Mouse (Mus musculus): ENCODE data around the gene Lrp5.

Lrp5 gene

GRCm38 (mm10) chr19:3612534-3613273 is 73.7 kb downstream of the Lrp5 start:
- DNase-seq (ENCODE audit: low read depth, low spot score) = no peak

DNA sequence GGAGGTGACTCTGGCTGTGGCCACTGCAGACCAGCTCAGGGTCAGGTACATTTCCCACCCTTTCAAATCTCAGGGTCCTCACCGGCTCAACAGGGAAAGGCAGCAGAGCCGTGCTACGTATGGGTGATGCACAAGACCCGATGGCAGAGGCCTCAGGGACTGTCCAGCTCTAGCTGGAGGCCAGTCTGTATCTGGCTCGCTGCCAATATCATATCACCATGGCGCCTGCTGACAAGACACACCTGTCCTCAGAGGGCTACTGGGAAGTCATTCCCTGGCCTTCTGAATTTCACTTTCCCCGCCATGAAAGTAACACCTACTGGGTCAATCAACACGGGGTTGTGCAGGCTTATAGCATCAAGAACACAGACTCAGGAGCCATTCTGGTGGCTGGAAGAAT is 74.6 kb downstream of the Lrp5 start:
- no peak for DNase-seq (ENCODE audit: low read depth, low spot score)

DNA sequence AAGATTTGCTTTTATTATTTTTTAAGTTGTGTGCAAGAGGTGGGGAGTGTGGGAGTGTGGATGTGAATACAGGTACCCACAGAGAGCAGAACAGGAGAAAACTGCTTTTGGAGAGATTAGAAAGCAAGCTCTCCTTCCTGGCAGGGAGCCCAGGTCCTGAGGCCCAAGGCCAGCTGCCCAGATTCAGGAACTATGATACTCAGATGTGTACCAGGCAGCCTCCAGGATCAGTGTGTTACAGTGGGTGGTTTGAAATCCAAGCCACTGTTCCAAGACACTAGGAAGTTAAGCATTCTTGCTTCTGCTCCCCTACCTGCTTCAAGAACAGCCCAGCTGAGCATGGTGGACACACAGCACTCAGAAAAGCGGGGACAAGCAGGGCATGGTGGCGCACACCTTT is 75.5 kb downstream of the Lrp5 start:
- peak; percentile 29 for DNase-seq (ENCODE audit: low read depth, low spot score)

DNA sequence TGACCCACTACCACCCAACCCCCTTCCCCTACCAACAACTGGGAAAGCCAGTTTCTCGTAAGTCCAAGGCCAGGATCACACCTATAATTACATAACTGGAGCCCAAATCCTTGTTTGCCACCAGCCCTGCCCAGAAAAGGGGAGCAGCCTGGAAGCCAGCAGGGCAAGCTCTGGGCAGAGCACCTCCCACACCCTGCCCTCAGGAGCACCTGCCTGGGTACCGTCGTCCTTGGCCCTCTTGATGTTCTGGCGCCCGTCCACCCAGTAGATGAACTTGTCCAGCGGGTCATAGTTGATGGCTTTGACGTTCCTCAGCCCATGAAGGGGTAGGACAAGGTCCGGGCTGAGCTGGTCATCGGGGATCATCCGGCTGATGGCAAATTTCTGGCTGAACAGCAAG is 76.5 kb downstream of the Lrp5 start:
- DNase-seq (ENCODE audit: low read depth, low spot score) = no peak

- no peak for DNase-seq (ENCODE audit: low read depth, low spot score)
Measured at GRCm38 (mm10) chr19:3594316-3594715, 92.0 kb downstream of the Lrp5 start.

DNA sequence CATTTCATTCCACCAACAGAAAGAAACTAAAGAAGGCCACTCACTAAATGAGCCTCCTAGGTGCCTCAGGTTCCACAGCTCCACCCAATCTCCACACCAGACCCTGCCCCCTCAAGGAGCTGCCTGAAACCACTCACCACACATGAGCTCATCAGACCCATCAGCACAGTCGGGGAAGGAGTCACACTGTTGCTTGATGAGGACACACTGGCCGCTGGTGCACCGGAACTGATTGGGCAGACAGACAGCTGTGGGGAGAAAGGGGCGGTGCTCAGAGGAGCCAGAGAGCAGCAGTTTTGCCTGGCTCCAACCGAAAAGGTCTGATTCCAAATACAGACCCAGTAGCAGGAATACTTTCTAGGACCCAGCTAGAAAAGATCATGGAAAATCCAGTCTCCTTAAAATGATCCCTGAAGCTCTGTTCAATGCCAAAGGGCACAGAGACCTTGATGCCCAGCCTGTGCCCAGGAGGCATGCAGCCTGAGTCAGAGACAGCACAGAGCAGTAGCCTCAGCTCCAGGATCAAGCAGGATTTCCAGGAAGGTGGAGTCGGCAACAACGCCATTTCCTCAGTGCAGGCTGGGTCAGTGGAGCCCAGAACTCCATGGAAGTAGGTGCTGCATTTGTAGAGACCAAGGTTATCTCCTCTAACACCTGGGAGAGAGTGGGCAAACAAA is 92.8 kb downstream of the Lrp5 start:
- no peak for DNase-seq (ENCODE audit: low read depth, low spot score)

DNA sequence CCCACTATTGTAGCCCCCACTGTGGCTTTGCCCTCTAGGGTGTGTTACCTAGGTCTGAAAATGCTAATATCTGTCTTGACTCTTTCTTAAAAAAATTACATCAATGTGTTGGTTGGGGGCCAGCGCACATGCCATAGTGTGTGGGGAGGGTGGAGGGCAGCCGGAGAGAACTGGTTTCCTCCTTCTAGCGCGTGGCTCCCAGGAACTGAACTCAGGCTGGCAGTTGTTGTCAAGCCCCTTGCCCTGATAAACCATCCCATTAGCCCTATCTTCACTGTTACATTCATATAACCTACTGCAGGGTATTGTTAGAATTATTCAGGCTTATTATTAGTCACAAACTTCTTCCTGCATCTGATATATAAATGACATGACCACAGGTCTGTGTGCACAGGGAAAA is 96.4 kb downstream of the Lrp5 start:
- DNase-seq (ENCODE audit: low read depth, low spot score) = no peak

DNA sequence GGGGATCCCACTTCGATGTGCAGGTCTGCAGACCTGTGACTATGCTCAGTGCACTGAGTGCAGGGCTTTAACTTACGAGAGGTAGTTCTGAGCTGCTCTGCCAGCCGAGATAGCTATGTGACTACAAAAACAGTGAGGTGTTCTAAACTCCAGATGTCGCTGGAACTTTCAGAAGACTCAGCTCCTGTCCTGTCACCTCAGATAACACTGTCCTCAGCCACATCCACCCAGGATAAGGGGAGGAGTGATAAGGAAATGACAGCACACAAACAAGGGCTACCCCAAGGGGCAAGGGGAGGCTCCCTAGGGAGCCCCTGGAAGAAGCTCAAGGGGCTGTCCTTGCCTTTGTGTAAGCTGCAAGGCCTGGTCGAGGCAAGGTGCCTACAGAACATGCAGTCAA is 96.8 kb downstream of the Lrp5 start:
- DNase-seq (ENCODE audit: low read depth, low spot score) = no peak

GRCm38 (mm10) chr19:3587729-3588128 is 98.6 kb downstream of the Lrp5 start:
- DNase-seq (ENCODE audit: low read depth, low spot score) = peak; percentile 60

GRCm38 (mm10) chr19:3586540-3586939 is 99.8 kb downstream of the Lrp5 start:
- peak; percentile 78 for DNase-seq (ENCODE audit: low read depth, low spot score)

DNA sequence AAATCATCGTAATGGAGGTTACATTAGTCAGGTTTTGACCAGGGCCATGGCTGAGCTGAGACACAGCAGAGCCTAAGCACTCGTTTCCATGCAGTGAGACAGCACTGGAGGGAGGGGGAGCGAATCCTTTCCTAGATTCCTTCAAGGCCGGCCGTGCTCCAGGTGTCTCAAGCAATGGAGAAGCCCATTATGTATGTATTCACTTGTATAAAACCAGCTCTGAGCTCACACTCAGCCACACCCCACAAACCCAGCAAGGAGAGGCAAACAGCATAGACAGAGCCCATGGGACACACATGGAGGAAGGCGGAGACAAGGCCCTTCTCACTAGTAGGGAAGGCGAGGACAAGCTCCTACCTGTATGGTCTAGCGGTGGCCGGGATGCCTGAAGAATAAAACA is 100.3 kb downstream of the Lrp5 start:
- no peak for DNase-seq (ENCODE audit: low read depth, low spot score)

- DNase-seq (ENCODE audit: low read depth, low spot score) = peak; percentile 78
Measured at GRCm38 (mm10) chr19:3581326-3581725, 105.0 kb downstream of the Lrp5 start.

- DNase-seq (ENCODE audit: low read depth, low spot score) = no peak
Measured at GRCm38 (mm10) chr19:3577911-3578290, 108.5 kb downstream of the Lrp5 start.

- no peak for DNase-seq (ENCODE audit: low read depth, low spot score)
Measured at GRCm38 (mm10) chr19:3577265-3577910, 109.0 kb downstream of the Lrp5 start.

DNA sequence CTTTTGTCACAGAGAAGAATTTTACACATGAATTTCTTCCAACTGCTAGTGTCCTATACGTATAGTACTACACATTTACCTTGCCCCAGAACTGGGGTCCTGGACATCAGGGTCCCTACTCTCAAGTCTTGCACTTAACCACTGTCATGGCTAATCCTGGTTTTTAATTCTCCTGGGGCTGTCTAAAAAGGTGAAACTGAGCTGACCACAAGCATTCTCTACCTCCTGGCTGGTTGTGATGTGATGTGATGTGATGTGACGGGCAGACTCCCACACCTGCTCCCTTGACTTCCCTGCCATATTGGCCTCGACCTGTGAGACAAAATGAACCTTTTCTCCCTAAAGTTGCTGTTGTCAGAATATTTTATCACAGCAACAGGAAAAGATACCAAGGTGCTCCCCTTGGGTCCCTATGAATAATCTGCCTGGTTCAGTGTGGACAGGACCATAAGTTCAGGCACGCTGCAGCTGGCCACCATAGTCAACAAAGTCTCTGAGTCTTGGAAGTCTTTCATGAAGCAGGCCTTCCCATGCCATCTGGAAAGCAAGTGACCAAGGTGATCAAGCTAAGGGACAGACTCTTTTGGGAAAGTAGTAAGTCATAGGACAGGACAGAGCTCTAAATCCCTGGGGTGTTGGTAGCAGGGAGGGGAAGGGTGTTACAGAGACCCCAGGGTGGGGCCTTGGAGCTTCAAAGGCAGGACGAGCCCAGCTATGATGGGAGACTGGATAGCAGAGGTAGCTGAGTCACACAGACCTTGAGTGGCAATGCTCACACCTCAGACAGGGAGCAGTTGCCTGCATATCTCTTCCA is 109.7 kb downstream of the Lrp5 start:
- DNase-seq (ENCODE audit: low read depth, low spot score) = no peak

DNA sequence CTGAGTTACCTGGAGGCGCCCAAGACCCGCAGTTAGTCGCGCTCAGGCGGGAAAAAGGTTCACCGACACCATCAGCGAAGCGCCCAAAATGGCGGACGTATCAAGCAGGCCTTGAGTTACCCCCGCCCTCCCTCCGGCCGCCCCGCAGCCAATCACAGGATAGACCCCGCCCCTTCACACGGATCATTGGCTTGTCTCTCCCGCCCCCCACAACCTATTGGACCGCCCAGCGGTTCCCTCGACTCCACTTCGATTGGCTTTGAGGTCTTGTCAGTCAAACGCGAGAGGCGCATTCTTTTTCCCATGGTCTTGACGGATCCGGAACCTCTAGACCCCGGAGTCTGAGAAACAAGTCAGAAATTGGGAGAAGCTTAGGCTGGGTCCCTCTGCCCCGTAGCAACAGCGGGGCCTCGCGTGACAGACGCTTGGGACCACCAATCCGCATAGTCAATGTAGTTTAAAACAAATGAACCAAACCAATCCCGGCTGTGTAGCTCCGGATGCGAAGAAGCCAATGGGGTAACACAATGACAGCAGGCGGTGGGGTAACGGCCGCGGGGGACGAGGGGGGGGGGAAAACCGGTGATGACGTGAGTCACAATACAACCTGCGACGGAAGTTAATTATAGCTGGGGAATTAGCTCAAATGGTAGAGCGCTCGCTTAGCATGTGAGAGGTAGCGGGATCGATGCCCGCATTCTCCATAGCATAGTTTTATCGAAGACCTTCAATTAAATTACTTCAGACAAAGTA is 110.6 kb downstream of the Lrp5 start, which contains the start of gene Ppp6r3:
TSS of gene Ppp6r3 (minus strand) at position 118 of the 753 bp plus-strand sequence.
- DNase-seq (ENCODE audit: low read depth, low spot score) = peak; percentile 100

DNA sequence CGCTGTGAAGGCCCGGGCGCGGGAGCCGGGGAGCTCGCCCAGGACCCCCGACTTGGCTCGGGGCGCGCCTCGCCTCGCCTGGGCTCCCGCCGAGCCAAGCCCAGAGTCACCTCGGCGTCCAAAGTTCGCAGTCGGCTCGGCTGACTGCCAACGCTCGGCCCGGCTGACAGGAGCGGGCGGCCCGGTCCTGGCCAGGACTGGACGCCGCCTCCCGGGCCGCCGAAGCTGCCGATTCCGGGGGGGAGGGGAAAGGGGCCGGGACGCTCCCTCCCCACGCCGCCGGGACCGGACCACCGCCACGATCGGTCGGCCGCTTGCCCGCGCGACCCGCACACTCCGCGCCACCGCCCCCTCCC is 111.1 kb downstream of the Lrp5 start:
- no peak for DNase-seq (ENCODE audit: low read depth, low spot score)

- peak; percentile 48 for DNase-seq (ENCODE audit: low read depth, low spot score)
Measured at GRCm38 (mm10) chr19:3574593-3575094, 111.7 kb downstream of the Lrp5 start.

DNA sequence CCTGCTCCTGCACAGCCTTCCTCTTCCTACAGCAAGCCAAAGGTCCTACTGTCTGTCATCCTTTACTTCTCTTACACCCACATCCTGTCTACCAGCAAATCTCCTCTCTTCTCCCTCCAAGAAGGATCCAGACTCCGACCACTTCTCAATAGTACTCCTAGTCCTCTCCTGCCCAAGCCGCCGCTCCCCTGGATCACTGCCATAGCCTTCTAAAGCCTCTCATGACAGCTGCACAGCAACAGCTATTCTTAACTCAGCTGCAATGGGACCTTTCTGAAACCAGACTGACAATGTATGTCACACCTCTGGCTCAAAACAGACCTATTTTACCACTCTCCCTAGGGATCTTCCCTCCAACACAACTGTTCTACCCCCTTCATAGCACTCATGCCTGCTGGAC is 122.1 kb downstream of the Lrp5 start:
- DNase-seq (ENCODE audit: low read depth, low spot score) = no peak

- DNase-seq (ENCODE audit: low read depth, low spot score) = peak; percentile 78
Measured at GRCm38 (mm10) chr19:3562752-3563151, 123.6 kb downstream of the Lrp5 start.

- DNase-seq (ENCODE audit: low read depth, low spot score) = no peak
Measured at GRCm38 (mm10) chr19:3562298-3562697, 124.1 kb downstream of the Lrp5 start.

All from 3T3-L1 (cell line).